Mouse (Mus musculus): ENCODE measurements around the gene Tbc1d25. TPM values are rescaled to one million over a fixed set of nuclear protein-coding genes. Genes with fewer than 3 reads are reported as not detected.

The Tbc1d25 gene
- total RNA-seq, 2 experiments from 2014 or later: 4.1 to 10.8 TPM

GRCm38 (mm10) chrX:8115275-8115674, 60.7 kb downstream of the Tbc1d25 start:
- ATAC-seq (replicated peaks; ENCODE audit: poor library complexity, severe bottlenecking): no peak; the same call in 1 of the 2 replicates

- no peak for ATAC-seq (replicated peaks; ENCODE audit: poor library complexity, severe bottlenecking)
Measured at GRCm38 (mm10) chrX:8105019-8105418, 71.0 kb downstream of the Tbc1d25 start.

Other genes with a start within 250 kb of the Tbc1d25 start
- gene Eras, start 247.6 kb downstream of the Tbc1d25 start, total RNA-seq (2014; fragmentation: Nextera tagmentation): not detected in 2 replicates
- not detected in 2 replicates for gene Eras, start 247.6 kb downstream of the Tbc1d25 start, total RNA-seq (2017)
- 11.5 and 13.5 TPM in 2 replicates for gene Hdac6, start 228.3 kb downstream of the Tbc1d25 start, total RNA-seq (2014; fragmentation: Nextera tagmentation)
- 7.5 and 8.0 TPM in 2 replicates for gene Hdac6, start 228.3 kb downstream of the Tbc1d25 start, total RNA-seq (2017)
- 2.2 and 4.5 TPM in 2 replicates for gene Gata1, start 198.1 kb downstream of the Tbc1d25 start, total RNA-seq (2014; fragmentation: Nextera tagmentation)
- 3.6 and 4.2 TPM in 2 replicates for gene Gata1, start 198.1 kb downstream of the Tbc1d25 start, total RNA-seq (2017)
- gene Glod5, start 157.7 kb downstream of the Tbc1d25 start, total RNA-seq (2014; fragmentation: Nextera tagmentation): not detected in 2 replicates
- not detected in 2 replicates for gene Glod5, start 157.7 kb downstream of the Tbc1d25 start, total RNA-seq (2017)
- gene Suv39h1, start 101.4 kb downstream of the Tbc1d25 start, total RNA-seq (2014; fragmentation: Nextera tagmentation): 80.1 and 105 TPM in 2 replicates
- gene Suv39h1, start 101.4 kb downstream of the Tbc1d25 start, total RNA-seq (2017): 79.8 and 82.4 TPM in 2 replicates
- 88.2 and 104 TPM in 2 replicates for gene Was, start 85.7 kb downstream of the Tbc1d25 start, total RNA-seq (2014; fragmentation: Nextera tagmentation)
- gene Was, start 85.7 kb downstream of the Tbc1d25 start, total RNA-seq (2017): 82.0 and 114 TPM in 2 replicates
- gene Wdr13, start 43.3 kb downstream of the Tbc1d25 start, total RNA-seq (2014; fragmentation: Nextera tagmentation): 25.6 and 30.5 TPM in 2 replicates
- 15.6 and 17.4 TPM in 2 replicates for gene Wdr13, start 43.3 kb downstream of the Tbc1d25 start, total RNA-seq (2017)
- 877 and 914 TPM in 2 replicates for gene Rbm3, start 30.3 kb downstream of the Tbc1d25 start, total RNA-seq (2014; fragmentation: Nextera tagmentation)
- 1,015 and 1,242 TPM in 2 replicates for gene Rbm3, start 30.3 kb downstream of the Tbc1d25 start, total RNA-seq (2017)
- 69.1 and 79.2 TPM in 2 replicates for gene Ebp, start 17.3 kb upstream of the Tbc1d25 start, total RNA-seq (2014; fragmentation: Nextera tagmentation)
- gene Ebp, start 17.3 kb upstream of the Tbc1d25 start, total RNA-seq (2017): 67.8 and 107 TPM in 2 replicates
- gene Porcn, start 30.3 kb upstream of the Tbc1d25 start, total RNA-seq (2014; fragmentation: Nextera tagmentation): not detected in 2 replicates
- gene Porcn, start 30.3 kb upstream of the Tbc1d25 start, total RNA-seq (2017): not detected in 2 replicates
- gene Ftsj1, start 76.2 kb upstream of the Tbc1d25 start, total RNA-seq (2014; fragmentation: Nextera tagmentation): 32.7 and 34.2 TPM in 2 replicates
- gene Ftsj1, start 76.2 kb upstream of the Tbc1d25 start, total RNA-seq (2017): 20.5 and 37.1 TPM in 2 replicates
- 0.32 TPM in 1 of 2 replicates, not detected in the other for gene Slc38a5, start 95.0 kb upstream of the Tbc1d25 start, total RNA-seq (2014; fragmentation: Nextera tagmentation)
- gene Slc38a5, start 95.0 kb upstream of the Tbc1d25 start, total RNA-seq (2017): 0.26 TPM in 1 of 2 replicates, not detected in the other
- gene Ssxb10, start 151.2 kb upstream of the Tbc1d25 start, total RNA-seq (2014; fragmentation: Nextera tagmentation): not detected in 2 replicates
- not detected in 2 replicates for gene Ssxb10, start 151.2 kb upstream of the Tbc1d25 start, total RNA-seq (2017)
- not detected in 2 replicates for gene Ssxb9, start 190.8 kb upstream of the Tbc1d25 start, total RNA-seq (2014; fragmentation: Nextera tagmentation)
- not detected in 2 replicates for gene Ssxb9, start 190.8 kb upstream of the Tbc1d25 start, total RNA-seq (2017)
- gene Ssxb1, start 237.1 kb upstream of the Tbc1d25 start, total RNA-seq (2014; fragmentation: Nextera tagmentation): not detected in 2 replicates
- gene Ssxb1, start 237.1 kb upstream of the Tbc1d25 start, total RNA-seq (2017): not detected in 2 replicates

Data from granulocyte monocyte progenitor cell, adult 5-6 weeks (primary cell).